Mouse (Mus musculus) inflammation-experienced regulatory T-cells, adult 6 months (primary cell): ENCODE measurements around the gene Rpl7a. TPM values are rescaled to one million over a fixed set of nuclear protein-coding genes. Genes with fewer than 3 reads are reported as not detected.
A peak's percentile ranks its signal among the peaks of the same experiment; 100 is the strongest.
"Not testable (repeated sequence)": the region's sequence is repeated elsewhere in the genome, so short reads cannot be mapped to it uniquely, and the experiment has no call there.

Experiments used
- ATAC-seq: one replicate; pipeline ENCODE4 v1.8.0; 2017
- polyA plus RNA-seq, 3 experiments: library from polyadenylated mRNA; unstranded; fragments of 100-300 nt; shearing (Covaris generic); gene quantifications; one replicate each; pipeline ENCODE4 v1.2.1; 2017

Rpl7a gene
- 1,000 to 10,000 TPM in 1 of 3 experiments, 100 to 1,000 TPM in 2; 540 to 1,152 (median 653) TPM for polyA plus RNA-seq

GRCm38 (mm10) chr2:26910124-26910993 lies at the start of gene Rpl7a, which contains the start of gene Med22:
Gene Rpl7a (plus strand): TSS chr2:26910764.
Gene Med22 (minus strand): TSS chr2:26910677.
- ATAC-seq = peak; percentile 93

- no peak for ATAC-seq
Observed at GRCm38 (mm10) chr2:26862856-26863255, 47.7 kb upstream of the Rpl7a start.

- no peak for ATAC-seq
Observed at GRCm38 (mm10) chr2:26864879-26865278, 45.7 kb upstream of the Rpl7a start, which contains the start of gene Abo. Gene Abo (minus strand): TSS chr2:26864979.

GRCm38 (mm10) chr2:26870666-26871065 lies 39.9 kb upstream of the Rpl7a start:
- no peak for ATAC-seq

GRCm38 (mm10) chr2:26878571-26878970 lies 32.0 kb upstream of the Rpl7a start:
- ATAC-seq = no peak

GRCm38 (mm10) chr2:26885541-26885940 lies 25.0 kb upstream of the Rpl7a start:
- ATAC-seq = not testable (repeated sequence)

GRCm38 (mm10) chr2:26886170-26886569 lies 24.4 kb upstream of the Rpl7a start:
- ATAC-seq = not testable (repeated sequence)

- ATAC-seq = no peak
Observed at GRCm38 (mm10) chr2:26895898-26896297, 14.7 kb upstream of the Rpl7a start.

GRCm38 (mm10) chr2:26900731-26901130 lies 9.8 kb upstream of the Rpl7a start:
- ATAC-seq = no peak

GRCm38 (mm10) chr2:26901834-26902400 lies 8.6 kb upstream of the Rpl7a start:
- ATAC-seq = no peak

GRCm38 (mm10) chr2:26902467-26903220 lies 7.9 kb upstream of the Rpl7a start, which contains the start of gene Surf6:
Gene Surf6 (minus strand): TSS chr2:26902879.
- peak; percentile 98 for ATAC-seq

GRCm38 (mm10) chr2:26903311-26903710 lies 7.3 kb upstream of the Rpl7a start:
- no peak for ATAC-seq

GRCm38 (mm10) chr2:26905936-26906335 lies 4.6 kb upstream of the Rpl7a start:
- ATAC-seq = no peak

- no peak for ATAC-seq
Observed at GRCm38 (mm10) chr2:26906431-26906830, 4.1 kb upstream of the Rpl7a start.

- no peak for ATAC-seq
Observed at GRCm38 (mm10) chr2:26907109-26907508, 3.5 kb upstream of the Rpl7a start.

- no peak for ATAC-seq
Observed at GRCm38 (mm10) chr2:26908710-26909386, 1.7 kb upstream of the Rpl7a start.

- no peak for ATAC-seq
Observed at GRCm38 (mm10) chr2:26909387-26909784, 1.2 kb upstream of the Rpl7a start.

- ATAC-seq = peak; percentile 28
Observed at GRCm38 (mm10) chr2:26910994-26911765, 616 bp downstream of the Rpl7a start.

GRCm38 (mm10) chr2:26912253-26912770 lies 1.7 kb downstream of the Rpl7a start:
- ATAC-seq = no peak

GRCm38 (mm10) chr2:26913416-26914147 lies 3.0 kb downstream of the Rpl7a start:
- ATAC-seq = no peak
